Mouse (Mus musculus) E14TG2a.4 (cell line): ENCODE measurements around the gene Pla2g4b.

Experiments
- CTCF ChIP-seq: conservative IDR thresholded peaks from 2 replicates; pipeline ENCODE4 v1.5.1; 2014; ENCODE audit warnings: low read length
- NANOG ChIP-seq: IDR thresholded peaks from 2 replicates; pipeline ENCODE4 v1.6.1; 2014; ENCODE audit warnings: borderline replicate concordance, low read length, mixed read lengths
- POU5F1 ChIP-seq: IDR thresholded peaks from 2 replicates; pipeline ENCODE4 v1.6.1; 2014; ENCODE audit warnings: low read length, borderline replicate concordance

- no peak for TF ChIP-seq CTCF
- no peak for TF ChIP-seq POU5F1
- no peak for TF ChIP-seq NANOG
Observed at GRCm38 (mm10) chr2:120046486-120047310, 13.5 kb downstream of the Pla2g4b start.
